Mouse (Mus musculus): ENCODE results near the gene Dpyd.

DNA sequence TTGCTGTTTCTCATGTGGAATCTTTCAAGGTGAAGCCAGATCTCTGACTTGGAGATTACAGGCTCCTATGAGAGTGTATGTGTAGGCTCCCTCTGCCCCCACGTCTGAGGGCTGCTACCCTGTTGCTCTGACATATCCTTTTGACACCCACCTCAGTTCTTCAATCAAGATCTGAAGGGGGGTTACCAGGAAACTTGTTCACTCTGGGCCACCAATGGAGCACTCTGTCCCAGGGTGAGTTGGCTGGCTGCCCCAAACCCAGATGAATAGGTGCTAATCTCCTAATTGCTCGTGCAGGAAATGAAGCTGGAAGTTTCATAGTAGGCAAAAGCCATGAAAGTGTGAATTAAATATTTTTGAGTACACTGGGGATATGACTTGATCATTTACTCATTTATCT is 24.3 kb upstream of the Dpyd start:
- TF ChIP-seq CTCF (IDR thresholded peaks at IDR 0.05) (no peak), POLR2A (IDR thresholded peaks at IDR 0.05; ENCODE audit: insufficient read depth, low read depth, low read length) (no peak)

All from heart, adult 2 months (tissue).